Mouse (Mus musculus): Measurements from ENCODE around the gene Hacd4. TPM values are rescaled to one million over a fixed set of nuclear protein-coding genes. Genes with fewer than 3 reads are reported as not detected.

The Hacd4 gene
- polyA plus RNA-seq, 1 experiment = 38.7 TPM

- Histone ChIP-seq H3K4me1 (ENCODE audit: control insufficient read depth, insufficient read depth, low read length) (peaks cover 11% of the 10 kb centered on the region; the same call in 1 of the 2 replicates), H3K4me3 (ENCODE audit: insufficient read depth, low read length) (no peak overlapping the region), H3K27ac (ENCODE audit: insufficient read depth, low read length) (peak overlapping the region; percentile 71)
- TF ChIP-seq POLR2A (IDR thresholded peaks at IDR 0.05; ENCODE audit: low read depth, low read length) (no peak), CTCF (IDR thresholded peaks at IDR 0.05; ENCODE audit: borderline replicate concordance, insufficient read depth, low read length) (no peak)
These were observed 811 bp downstream of the Hacd4 start for GRCm38 (mm10) chr4:88437917-88438316.

- H3K4me1 ChIP-seq (ENCODE audit: control insufficient read depth, insufficient read depth, low read length) = peaks cover 11% of the 10 kb centered on the region; the same call in 1 of the 2 replicates
- TF ChIP-seq POLR2A (IDR thresholded peaks at IDR 0.05; ENCODE audit: low read depth, low read length) (no peak), CTCF (IDR thresholded peaks at IDR 0.05; ENCODE audit: borderline replicate concordance, insufficient read depth, low read length) (no peak)
- H3K4me3 ChIP-seq (ENCODE audit: insufficient read depth, low read length) = no peak overlapping the region
- H3K27ac ChIP-seq (ENCODE audit: insufficient read depth, low read length) = peak overlapping the region; percentile 76
These were observed 1.6 kb downstream of the Hacd4 start for GRCm38 (mm10) chr4:88437166-88437565.

GRCm38 (mm10) chr4:88436593-88437165 lies 2.0 kb downstream of the Hacd4 start:
- TF ChIP-seq POLR2A (IDR thresholded peaks at IDR 0.05; ENCODE audit: low read depth, low read length) (no peak), CTCF (IDR thresholded peaks at IDR 0.05; ENCODE audit: borderline replicate concordance, insufficient read depth, low read length) (no peak)

GRCm38 (mm10) chr4:88432412-88433024 lies 6.2 kb downstream of the Hacd4 start:
- peaks cover 5% of the 10 kb centered on the region; the same call in 1 of the 2 replicates for H3K4me1 ChIP-seq (ENCODE audit: control insufficient read depth, insufficient read depth, low read length)
- H3K27ac ChIP-seq (ENCODE audit: insufficient read depth, low read length) = no peak overlapping the region
- H3K4me3 ChIP-seq (ENCODE audit: insufficient read depth, low read length) = no peak overlapping the region
- TF ChIP-seq CTCF (IDR thresholded peaks at IDR 0.05; ENCODE audit: borderline replicate concordance, insufficient read depth, low read length) (no peak), POLR2A (IDR thresholded peaks at IDR 0.05; ENCODE audit: low read depth, low read length) (no peak)

More at GRCm38 (mm10) chr4:88436593-88437165, 2.0 kb downstream of the Hacd4 start:
- Histone ChIP-seq H3K4me3 (ENCODE audit: insufficient read depth, low read length) (no peak overlapping the region), H3K4me1 (ENCODE audit: control insufficient read depth, insufficient read depth, low read length) (peaks cover 11% of the 10 kb centered on the region; the same call in 1 of the 2 replicates), H3K27ac (ENCODE audit: insufficient read depth, low read length) (peak overlapping the region; percentile 76)

GRCm38 (mm10) chr4:88427630-88428239 lies 11.0 kb downstream of the Hacd4 start:
- TF ChIP-seq CTCF (IDR thresholded peaks at IDR 0.05; ENCODE audit: borderline replicate concordance, insufficient read depth, low read length) = no peak
- TF ChIP-seq POLR2A (IDR thresholded peaks at IDR 0.05; ENCODE audit: low read depth, low read length) = no peak
- Histone ChIP-seq H3K4me3 (ENCODE audit: insufficient read depth, low read length) (no peak overlapping the region), H3K27ac (ENCODE audit: insufficient read depth, low read length) (peak overlapping the region; percentile 49), H3K4me1 (ENCODE audit: control insufficient read depth, insufficient read depth, low read length) (no peaks in the 10 kb centered on the region; the same call in 1 of the 2 replicates)

- TF ChIP-seq POLR2A (IDR thresholded peaks at IDR 0.05; ENCODE audit: low read depth, low read length) (no peak), CTCF (IDR thresholded peaks at IDR 0.05; ENCODE audit: borderline replicate concordance, insufficient read depth, low read length) (no peak)
- Histone ChIP-seq H3K4me1 (ENCODE audit: control insufficient read depth, insufficient read depth, low read length) (no peaks in the 10 kb centered on the region; the same call in 1 of the 2 replicates), H3K4me3 (ENCODE audit: insufficient read depth, low read length) (no peak overlapping the region), H3K27ac (ENCODE audit: insufficient read depth, low read length) (no peak overlapping the region)
These were observed 14.2 kb downstream of the Hacd4 start for GRCm38 (mm10) chr4:88424563-88424962.

GRCm38 (mm10) chr4:88419378-88419777 lies 19.4 kb downstream of the Hacd4 start:
- TF ChIP-seq POLR2A (IDR thresholded peaks at IDR 0.05; ENCODE audit: low read depth, low read length) (no peak), CTCF (IDR thresholded peaks at IDR 0.05; ENCODE audit: borderline replicate concordance, insufficient read depth, low read length) (no peak)
- Histone ChIP-seq H3K4me1 (ENCODE audit: control insufficient read depth, insufficient read depth, low read length) (peaks cover 5% of the 10 kb centered on the region; the same call in 1 of the 2 replicates), H3K4me3 (ENCODE audit: insufficient read depth, low read length) (no peak overlapping the region), H3K27ac (ENCODE audit: insufficient read depth, low read length) (no peak overlapping the region)

- TF ChIP-seq CTCF (IDR thresholded peaks at IDR 0.05; ENCODE audit: borderline replicate concordance, insufficient read depth, low read length) = no peak
- TF ChIP-seq POLR2A (IDR thresholded peaks at IDR 0.05; ENCODE audit: low read depth, low read length) = no peak
- no peak overlapping the region for H3K4me3 ChIP-seq (ENCODE audit: insufficient read depth, low read length)
- peak overlapping the region; percentile 78 for H3K27ac ChIP-seq (ENCODE audit: insufficient read depth, low read length)
- H3K4me1 ChIP-seq (ENCODE audit: control insufficient read depth, insufficient read depth, low read length) = peaks cover 14% of the 10 kb centered on the region
These were observed 23.7 kb downstream of the Hacd4 start for GRCm38 (mm10) chr4:88415017-88415416.

- H3K27ac ChIP-seq (ENCODE audit: insufficient read depth, low read length) = peak overlapping the region; percentile 97
- no peak overlapping the region for H3K4me3 ChIP-seq (ENCODE audit: insufficient read depth, low read length)
- peaks cover 14% of the 10 kb centered on the region for H3K4me1 ChIP-seq (ENCODE audit: control insufficient read depth, insufficient read depth, low read length)
- no peak for TF ChIP-seq CTCF (IDR thresholded peaks at IDR 0.05; ENCODE audit: borderline replicate concordance, insufficient read depth, low read length)
- no peak for TF ChIP-seq POLR2A (IDR thresholded peaks at IDR 0.05; ENCODE audit: low read depth, low read length)
These were observed 26.4 kb downstream of the Hacd4 start for GRCm38 (mm10) chr4:88412331-88412730.

- no peak for TF ChIP-seq CTCF (IDR thresholded peaks at IDR 0.05; ENCODE audit: borderline replicate concordance, insufficient read depth, low read length)
- no peak for TF ChIP-seq POLR2A (IDR thresholded peaks at IDR 0.05; ENCODE audit: low read depth, low read length)
- Histone ChIP-seq H3K27ac (ENCODE audit: insufficient read depth, low read length) (no peak overlapping the region), H3K4me1 (ENCODE audit: control insufficient read depth, insufficient read depth, low read length) (peaks cover 9% of the 10 kb centered on the region), H3K4me3 (ENCODE audit: insufficient read depth, low read length) (no peak overlapping the region)
These were observed 29.4 kb downstream of the Hacd4 start for GRCm38 (mm10) chr4:88409279-88409678.

Measured in embryonic fibroblast, embryonic 13.5 days (primary cell).